Mouse (Mus musculus): ENCODE data around the gene Mthfsl. TPM values are rescaled to one million over a fixed set of nuclear protein-coding genes. Genes with fewer than 3 reads are reported as not detected.
A peak's percentile ranks its signal among the peaks of the same experiment; 100 is the strongest.
"Not testable (repeated sequence)": the region's sequence is repeated elsewhere in the genome, so short reads cannot be mapped to it uniquely, and the experiment has no call there.

Gene Mthfsl
- 37.1 and 40.0 TPM in 2 replicates for polyA plus RNA-seq (2014; fragmentation: Nextera tagmentation; extraction: Ambion mirVana)

GRCm38 (mm10) chr9:88719989-88720537 is at the start of gene Mthfsl:
Mthfsl (minus strand) TSS chr9:88720296.
- DNase-seq (ENCODE audit: low spot score) = peak; percentile 27
- peak; percentile 73 for ATAC-seq (ENCODE audit: low FRiP score)
- not testable (repeated sequence) for H3K9me3 ChIP-seq (ENCODE audit: control insufficient read depth, low read length); H3K4me1 ChIP-seq (replicated peaks; ENCODE audit: control insufficient read depth, insufficient read depth, low read length); H3K27me3 ChIP-seq (ENCODE audit: control insufficient read depth, insufficient read depth, low read length); H3K36me3 ChIP-seq (replicated peaks; ENCODE audit: control insufficient read depth, insufficient read depth)
- 14% methylated on average over 10 of the region's 12 CpGs for WGBS
- peak within 1 kb of the TSS; percentile 58 for H3K9ac ChIP-seq
- peak within 1 kb of the TSS; percentile 57 for H3K4me2 ChIP-seq (replicated peaks)
- H3K27ac ChIP-seq = peak within 1 kb of the TSS; percentile 81
- peak within 1 kb of the TSS; percentile 35 for H3K4me3 ChIP-seq (replicated peaks; ENCODE audit: low read length)

- not testable (repeated sequence) for H3K27ac ChIP-seq; H3K27me3 ChIP-seq (ENCODE audit: control insufficient read depth, insufficient read depth, low read length); H3K36me3 ChIP-seq (replicated peaks; ENCODE audit: control insufficient read depth, insufficient read depth); H3K9ac ChIP-seq; H3K4me1 ChIP-seq (replicated peaks; ENCODE audit: control insufficient read depth, insufficient read depth, low read length); H3K4me2 ChIP-seq (replicated peaks); DNase-seq (ENCODE audit: low spot score); H3K4me3 ChIP-seq (replicated peaks; ENCODE audit: low read length); H3K9me3 ChIP-seq (ENCODE audit: control insufficient read depth, low read length); ATAC-seq (ENCODE audit: low FRiP score)
- 89% methylated on average over 4 of the region's 5 CpGs for WGBS
These were observed 49.4 kb upstream of the Mthfsl start for GRCm38 (mm10) chr9:88769470-88769869.

GRCm38 (mm10) chr9:88746687-88747086 is 26.6 kb upstream of the Mthfsl start:
- not testable (repeated sequence) for H3K9ac ChIP-seq; ATAC-seq (ENCODE audit: low FRiP score); H3K4me2 ChIP-seq (replicated peaks); H3K27ac ChIP-seq; H3K4me1 ChIP-seq (replicated peaks; ENCODE audit: control insufficient read depth, insufficient read depth, low read length); DNase-seq (ENCODE audit: low spot score); H3K4me3 ChIP-seq (replicated peaks; ENCODE audit: low read length); H3K27me3 ChIP-seq (ENCODE audit: control insufficient read depth, insufficient read depth, low read length); H3K36me3 ChIP-seq (replicated peaks; ENCODE audit: control insufficient read depth, insufficient read depth); H3K9me3 ChIP-seq (ENCODE audit: control insufficient read depth, low read length)
- 17% methylated on average over 1 of the region's 2 CpGs for WGBS

- H3K9ac ChIP-seq; H3K9me3 ChIP-seq (ENCODE audit: control insufficient read depth, low read length); H3K27me3 ChIP-seq (ENCODE audit: control insufficient read depth, insufficient read depth, low read length); DNase-seq (ENCODE audit: low spot score); H3K4me1 ChIP-seq (replicated peaks; ENCODE audit: control insufficient read depth, insufficient read depth, low read length); H3K4me2 ChIP-seq (replicated peaks); H3K4me3 ChIP-seq (replicated peaks; ENCODE audit: low read length); ATAC-seq (ENCODE audit: low FRiP score); H3K36me3 ChIP-seq (replicated peaks; ENCODE audit: control insufficient read depth, insufficient read depth); H3K27ac ChIP-seq: not testable (repeated sequence)
- WGBS = no CpG with 5 or more reads among the region's 2 CpGs
These were observed 25.9 kb upstream of the Mthfsl start for GRCm38 (mm10) chr9:88746046-88746445.

- not testable (repeated sequence) for DNase-seq (ENCODE audit: low spot score); H3K9me3 ChIP-seq (ENCODE audit: control insufficient read depth, low read length); H3K4me2 ChIP-seq (replicated peaks); H3K9ac ChIP-seq; H3K36me3 ChIP-seq (replicated peaks; ENCODE audit: control insufficient read depth, insufficient read depth); H3K4me1 ChIP-seq (replicated peaks; ENCODE audit: control insufficient read depth, insufficient read depth, low read length); H3K4me3 ChIP-seq (replicated peaks; ENCODE audit: low read length); H3K27ac ChIP-seq; H3K27me3 ChIP-seq (ENCODE audit: control insufficient read depth, insufficient read depth, low read length); ATAC-seq (ENCODE audit: low FRiP score)
These were observed 15.2 kb upstream of the Mthfsl start for GRCm38 (mm10) chr9:88735289-88735688.

GRCm38 (mm10) chr9:88733182-88733581 is 13.1 kb upstream of the Mthfsl start:
- not testable (repeated sequence) for H3K27ac ChIP-seq; H3K4me1 ChIP-seq (replicated peaks; ENCODE audit: control insufficient read depth, insufficient read depth, low read length); ATAC-seq (ENCODE audit: low FRiP score); H3K4me2 ChIP-seq (replicated peaks); H3K9me3 ChIP-seq (ENCODE audit: control insufficient read depth, low read length); DNase-seq (ENCODE audit: low spot score); H3K36me3 ChIP-seq (replicated peaks; ENCODE audit: control insufficient read depth, insufficient read depth); H3K4me3 ChIP-seq (replicated peaks; ENCODE audit: low read length); H3K9ac ChIP-seq; H3K27me3 ChIP-seq (ENCODE audit: control insufficient read depth, insufficient read depth, low read length)
- WGBS = 90% methylated on average over 1 of the region's 1 CpGs

GRCm38 (mm10) chr9:88732334-88732733 is 12.2 kb upstream of the Mthfsl start:
- H3K4me3 ChIP-seq (replicated peaks; ENCODE audit: low read length); H3K27me3 ChIP-seq (ENCODE audit: control insufficient read depth, insufficient read depth, low read length); H3K9me3 ChIP-seq (ENCODE audit: control insufficient read depth, low read length); H3K36me3 ChIP-seq (replicated peaks; ENCODE audit: control insufficient read depth, insufficient read depth); H3K4me1 ChIP-seq (replicated peaks; ENCODE audit: control insufficient read depth, insufficient read depth, low read length); DNase-seq (ENCODE audit: low spot score); H3K27ac ChIP-seq; ATAC-seq (ENCODE audit: low FRiP score); H3K9ac ChIP-seq; H3K4me2 ChIP-seq (replicated peaks): not testable (repeated sequence)
- 82% methylated on average over 1 of the region's 3 CpGs for WGBS

- H3K4me1 ChIP-seq (replicated peaks; ENCODE audit: control insufficient read depth, insufficient read depth, low read length); H3K27me3 ChIP-seq (ENCODE audit: control insufficient read depth, insufficient read depth, low read length); H3K27ac ChIP-seq; DNase-seq (ENCODE audit: low spot score); H3K36me3 ChIP-seq (replicated peaks; ENCODE audit: control insufficient read depth, insufficient read depth); H3K4me3 ChIP-seq (replicated peaks; ENCODE audit: low read length); H3K4me2 ChIP-seq (replicated peaks); H3K9me3 ChIP-seq (ENCODE audit: control insufficient read depth, low read length); H3K9ac ChIP-seq; ATAC-seq (ENCODE audit: low FRiP score): not testable (repeated sequence)
- 94% methylated on average over 5 of the region's 5 CpGs for WGBS
These were observed 11.6 kb upstream of the Mthfsl start, which contains the start of gene Bcl2a1d for GRCm38 (mm10) chr9:88731728-88732127. Bcl2a1d (minus strand) TSS chr9:88731914.

- H3K4me1 ChIP-seq (replicated peaks; ENCODE audit: control insufficient read depth, insufficient read depth, low read length); H3K4me3 ChIP-seq (replicated peaks; ENCODE audit: low read length); H3K36me3 ChIP-seq (replicated peaks; ENCODE audit: control insufficient read depth, insufficient read depth); ATAC-seq (ENCODE audit: low FRiP score); DNase-seq (ENCODE audit: low spot score); H3K27me3 ChIP-seq (ENCODE audit: control insufficient read depth, insufficient read depth, low read length); H3K9ac ChIP-seq; H3K27ac ChIP-seq; H3K4me2 ChIP-seq (replicated peaks); H3K9me3 ChIP-seq (ENCODE audit: control insufficient read depth, low read length): not testable (repeated sequence)
These were observed 8.2 kb upstream of the Mthfsl start for GRCm38 (mm10) chr9:88728311-88728710.

- not testable (repeated sequence) for H3K27me3 ChIP-seq (ENCODE audit: control insufficient read depth, insufficient read depth, low read length); H3K36me3 ChIP-seq (replicated peaks; ENCODE audit: control insufficient read depth, insufficient read depth); H3K9ac ChIP-seq; ATAC-seq (ENCODE audit: low FRiP score); H3K4me3 ChIP-seq (replicated peaks; ENCODE audit: low read length); H3K9me3 ChIP-seq (ENCODE audit: control insufficient read depth, low read length); H3K27ac ChIP-seq; H3K4me2 ChIP-seq (replicated peaks); H3K4me1 ChIP-seq (replicated peaks; ENCODE audit: control insufficient read depth, insufficient read depth, low read length); DNase-seq (ENCODE audit: low spot score)
These were observed 1.5 kb upstream of the Mthfsl start for GRCm38 (mm10) chr9:88721628-88722027.

Data from hindbrain, embryonic 14.5 days (tissue).